Mouse (Mus musculus): ENCODE data around the gene Abcc12. TPM values are rescaled to one million over a fixed set of nuclear protein-coding genes. Genes with fewer than 3 reads are reported as not detected.

Gene Abcc12
- polyA plus RNA-seq, 1 experiment: not detected

GRCm38 (mm10) chr8:86527336-86528029, 53.0 kb downstream of the Abcc12 start:
- TF ChIP-seq POLR2A (IDR thresholded peaks at IDR 0.05; ENCODE audit: borderline replicate concordance, low read depth, low read length): no peak
- no peak for TF ChIP-seq CTCF (IDR thresholded peaks at IDR 0.05; ENCODE audit: low read depth, low read length)
- Histone ChIP-seq H3K4me1 (ENCODE audit: control insufficient read depth, insufficient read depth, low read length) (no peaks in the 10 kb centered on the region), H3K4me3 (ENCODE audit: insufficient read depth, low read length) (no peak overlapping the region), H3K27ac (ENCODE audit: insufficient read depth, low read depth, low read length) (no peak overlapping the region)

DNA sequence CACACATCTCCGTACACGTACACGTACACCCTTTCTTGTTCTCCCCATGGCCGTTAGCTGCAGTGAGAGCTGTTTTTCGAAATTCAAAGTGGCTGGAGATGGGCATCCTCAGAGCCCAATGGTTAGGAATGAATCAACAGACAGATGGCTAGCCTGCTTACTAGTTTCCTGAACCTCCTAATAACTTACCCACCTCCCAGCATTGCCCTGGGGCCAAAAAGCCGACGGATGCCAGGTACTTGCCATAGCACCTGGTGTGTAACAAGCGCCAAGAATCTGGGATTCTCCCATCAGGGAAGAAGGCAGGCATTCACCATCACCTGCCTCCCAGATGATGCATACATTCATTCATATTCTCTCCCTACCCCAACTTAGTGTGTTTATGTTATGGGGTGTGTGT, 53.7 kb downstream of the Abcc12 start:
- TF ChIP-seq POLR2A (IDR thresholded peaks at IDR 0.05; ENCODE audit: borderline replicate concordance, low read depth, low read length): no peak
- no peak for TF ChIP-seq CTCF (IDR thresholded peaks at IDR 0.05; ENCODE audit: low read depth, low read length)
- Histone ChIP-seq H3K4me3 (ENCODE audit: insufficient read depth, low read length) (no peak overlapping the region), H3K27ac (ENCODE audit: insufficient read depth, low read depth, low read length) (no peak overlapping the region), H3K4me1 (ENCODE audit: control insufficient read depth, insufficient read depth, low read length) (no peaks in the 10 kb centered on the region)

- Histone ChIP-seq H3K27ac (ENCODE audit: insufficient read depth, low read depth, low read length) (no peak overlapping the region), H3K4me1 (ENCODE audit: control insufficient read depth, insufficient read depth, low read length) (no peaks in the 10 kb centered on the region), H3K4me3 (ENCODE audit: insufficient read depth, low read length) (no peak overlapping the region)
- no peak for TF ChIP-seq CTCF (IDR thresholded peaks at IDR 0.05; ENCODE audit: low read depth, low read length)
- no peak for TF ChIP-seq POLR2A (IDR thresholded peaks at IDR 0.05; ENCODE audit: borderline replicate concordance, low read depth, low read length)
Measured at GRCm38 (mm10) chr8:86514203-86514602, 66.3 kb downstream of the Abcc12 start.

- TF ChIP-seq CTCF (IDR thresholded peaks at IDR 0.05; ENCODE audit: low read depth, low read length) (no peak), POLR2A (IDR thresholded peaks at IDR 0.05; ENCODE audit: borderline replicate concordance, low read depth, low read length) (no peak)
- H3K4me3 ChIP-seq (ENCODE audit: insufficient read depth, low read length): no peak overlapping the region
- no peaks in the 10 kb centered on the region for H3K4me1 ChIP-seq (ENCODE audit: control insufficient read depth, insufficient read depth, low read length)
- H3K27ac ChIP-seq (ENCODE audit: insufficient read depth, low read depth, low read length): no peak overlapping the region
Measured at GRCm38 (mm10) chr8:86512886-86513285, 67.6 kb downstream of the Abcc12 start.

GRCm38 (mm10) chr8:86512131-86512792, 68.2 kb downstream of the Abcc12 start:
- Histone ChIP-seq H3K27ac (ENCODE audit: insufficient read depth, low read depth, low read length) (no peak overlapping the region), H3K4me3 (ENCODE audit: insufficient read depth, low read length) (no peak overlapping the region), H3K4me1 (ENCODE audit: control insufficient read depth, insufficient read depth, low read length) (no peaks in the 10 kb centered on the region)
- TF ChIP-seq CTCF (IDR thresholded peaks at IDR 0.05; ENCODE audit: low read depth, low read length) (no peak), POLR2A (IDR thresholded peaks at IDR 0.05; ENCODE audit: borderline replicate concordance, low read depth, low read length) (no peak)

DNA sequence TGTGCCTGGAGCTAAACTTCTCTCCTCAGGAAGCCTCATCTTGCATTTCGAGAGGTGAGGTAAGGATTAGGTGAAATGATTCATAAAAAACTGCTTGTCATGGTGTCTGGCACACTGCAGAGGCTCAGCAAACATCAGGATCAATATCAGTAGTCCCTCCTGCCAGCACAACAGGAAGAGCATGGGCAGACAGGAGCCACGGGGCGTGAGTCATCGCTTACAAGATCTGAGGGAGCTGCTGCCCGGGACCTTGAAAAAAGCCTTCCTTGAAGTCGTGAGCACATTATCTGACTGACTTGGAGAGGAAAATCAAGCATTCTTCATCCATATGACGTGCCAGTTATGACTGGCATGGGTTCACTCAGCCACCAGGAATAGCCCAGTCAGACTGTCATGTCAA, 79.1 kb downstream of the Abcc12 start:
- no peak for TF ChIP-seq CTCF (IDR thresholded peaks at IDR 0.05; ENCODE audit: low read depth, low read length)
- TF ChIP-seq POLR2A (IDR thresholded peaks at IDR 0.05; ENCODE audit: borderline replicate concordance, low read depth, low read length): no peak
- no peak overlapping the region for H3K27ac ChIP-seq (ENCODE audit: insufficient read depth, low read depth, low read length)
- H3K4me3 ChIP-seq (ENCODE audit: insufficient read depth, low read length): no peak overlapping the region
- no peaks in the 10 kb centered on the region for H3K4me1 ChIP-seq (ENCODE audit: control insufficient read depth, insufficient read depth, low read length)

DNA sequence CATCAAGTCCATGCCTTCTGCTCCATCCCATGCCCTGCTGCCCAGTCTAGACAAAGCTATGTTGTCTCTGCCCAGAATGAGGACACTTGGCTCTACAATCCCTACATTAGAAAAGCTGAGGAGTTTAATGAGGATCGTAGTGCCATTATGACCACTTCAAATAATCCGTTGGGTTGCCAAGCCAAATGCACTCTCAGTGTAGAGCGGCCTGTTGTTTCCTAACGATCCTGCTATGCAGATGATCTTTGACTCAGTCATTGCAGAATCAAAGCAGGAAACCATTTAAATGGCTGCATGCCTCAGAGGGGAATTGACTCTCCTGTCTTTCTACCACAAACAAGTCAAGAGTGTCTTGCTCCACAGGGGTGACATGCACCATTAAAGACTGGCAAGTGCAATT, 85.4 kb downstream of the Abcc12 start:
- no peak for TF ChIP-seq CTCF (IDR thresholded peaks at IDR 0.05; ENCODE audit: low read depth, low read length)
- TF ChIP-seq POLR2A (IDR thresholded peaks at IDR 0.05; ENCODE audit: borderline replicate concordance, low read depth, low read length): no peak
- Histone ChIP-seq H3K4me1 (ENCODE audit: control insufficient read depth, insufficient read depth, low read length) (no peaks in the 10 kb centered on the region), H3K4me3 (ENCODE audit: insufficient read depth, low read length) (no peak overlapping the region), H3K27ac (ENCODE audit: insufficient read depth, low read depth, low read length) (no peak overlapping the region)

DNA sequence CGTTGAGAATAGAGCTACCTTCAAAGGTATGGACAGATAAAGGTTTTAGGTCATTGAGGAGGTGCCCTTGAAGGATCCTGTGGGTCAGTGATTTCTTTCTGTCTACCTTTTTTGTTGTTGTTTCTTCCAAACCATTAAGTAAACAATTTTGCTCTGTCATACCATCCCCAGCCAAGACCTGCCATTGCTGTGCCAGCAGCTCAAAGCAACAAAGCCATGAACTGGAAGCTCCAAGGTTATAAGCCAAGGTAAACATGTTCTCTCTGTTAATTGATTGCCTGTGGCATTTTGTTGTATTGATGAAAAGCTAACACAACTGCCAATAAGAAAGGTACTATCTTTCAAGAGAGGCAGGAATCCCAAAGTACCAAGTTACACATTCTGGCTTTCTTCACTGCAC, 86.6 kb downstream of the Abcc12 start:
- Histone ChIP-seq H3K27ac (ENCODE audit: insufficient read depth, low read depth, low read length) (no peak overlapping the region), H3K4me1 (ENCODE audit: control insufficient read depth, insufficient read depth, low read length) (no peaks in the 10 kb centered on the region), H3K4me3 (ENCODE audit: insufficient read depth, low read length) (no peak overlapping the region)
- TF ChIP-seq POLR2A (IDR thresholded peaks at IDR 0.05; ENCODE audit: borderline replicate concordance, low read depth, low read length) (no peak), CTCF (IDR thresholded peaks at IDR 0.05; ENCODE audit: low read depth, low read length) (no peak)

- no peak for TF ChIP-seq CTCF (IDR thresholded peaks at IDR 0.05; ENCODE audit: low read depth, low read length)
- TF ChIP-seq POLR2A (IDR thresholded peaks at IDR 0.05; ENCODE audit: borderline replicate concordance, low read depth, low read length): no peak
- Histone ChIP-seq H3K27ac (ENCODE audit: insufficient read depth, low read depth, low read length) (no peak overlapping the region), H3K4me3 (ENCODE audit: insufficient read depth, low read length) (no peak overlapping the region), H3K4me1 (ENCODE audit: control insufficient read depth, insufficient read depth, low read length) (no peaks in the 10 kb centered on the region)
Measured at GRCm38 (mm10) chr8:86485411-86485810, 95.1 kb downstream of the Abcc12 start.

GRCm38 (mm10) chr8:86484244-86484643, 96.2 kb downstream of the Abcc12 start:
- Histone ChIP-seq H3K4me3 (ENCODE audit: insufficient read depth, low read length) (no peak overlapping the region), H3K27ac (ENCODE audit: insufficient read depth, low read depth, low read length) (no peak overlapping the region), H3K4me1 (ENCODE audit: control insufficient read depth, insufficient read depth, low read length) (no peaks in the 10 kb centered on the region)
- TF ChIP-seq POLR2A (IDR thresholded peaks at IDR 0.05; ENCODE audit: borderline replicate concordance, low read depth, low read length) (no peak), CTCF (IDR thresholded peaks at IDR 0.05; ENCODE audit: low read depth, low read length) (no peak)
